Comparison of ENCODE assay signal across 17 mouse cellular contexts in the genomic region with DNA sequence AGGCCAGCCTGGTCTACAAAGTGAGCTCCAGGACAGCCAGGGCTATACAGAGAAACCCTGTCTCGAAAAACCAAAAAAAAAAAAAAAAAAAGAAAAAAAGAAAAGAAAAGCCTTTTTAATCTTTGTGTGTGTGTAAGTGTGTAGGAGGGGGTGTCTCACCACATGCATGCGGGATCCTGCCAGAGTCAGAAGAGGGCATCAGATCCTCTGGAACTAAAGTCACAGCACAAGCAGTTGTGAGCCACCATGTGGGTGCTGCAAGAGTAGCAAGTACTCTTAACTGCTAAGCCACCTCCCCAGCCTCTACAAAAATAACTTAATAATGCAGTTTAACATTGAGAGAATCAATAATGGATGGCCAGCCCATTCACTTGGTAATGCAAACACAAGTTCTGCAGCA. TPM values are rescaled to one million over a fixed set of nuclear protein-coding genes. Genes with fewer than 3 reads are reported as not detected.
A peak's percentile ranks its signal among the peaks of the same experiment; 100 is the strongest.
DNase-seq lines count a peak whose midpoint lies in the region; ATAC-seq and TF ChIP-seq lines count a peak whose summit lies in the region.
"Had no signal": no experiment of that assay in that cellular context is flagged by ENCODE, and none has a peak within 500 bp of the region (broad histone marks: within the 10 kb centered on the region; RNA-seq: fewer than 3 reads in every experiment).

No protein-coding gene starts in this region.

- H3K36me3 ChIP-seq in embryonic facial prominence, embryonic 14.5 days (ENCODE audit: control insufficient read depth, insufficient read depth, low read length): peaks cover 78% of the 10 kb centered on the region
- peaks cover 98% of the 10 kb centered on the region for H3K36me3 ChIP-seq in embryonic facial prominence, embryonic 10.5 days (replicated peaks)
- peaks cover 28% of the 10 kb centered on the region for H3K36me3 ChIP-seq in liver, embryonic 14.5 days (replicated peaks; ENCODE audit: control insufficient read depth, insufficient read depth, low read depth)
- peaks cover 91% of the 10 kb centered on the region for H3K36me3 ChIP-seq in liver, embryonic 12.5 days
- H3K36me3 ChIP-seq in MEL (ENCODE audit: control insufficient read depth in 1 of 2, insufficient read depth in 2 of 2, low read length in 2 of 2): peaks cover 0 to 33% of the 10 kb centered on the region in 2 experiments; a peak in 2 of 4 replicates
- H3K36me3 ChIP-seq in splenic B cell, adult 2 months (ENCODE audit: control insufficient read depth, insufficient read depth, low read length, poor library complexity, severe bottlenecking): peaks cover 10% of the 10 kb centered on the region; the same call in 1 of the 2 replicates
- H3K36me3 ChIP-seq in intestine, embryonic 15.5 days: peaks cover 20% of the 10 kb centered on the region

- H3K9me3 ChIP-seq in embryonic facial prominence, embryonic 14.5 days (ENCODE audit: control insufficient read depth, low read length): no peaks in the 10 kb centered on the region
- no peaks in the 10 kb centered on the region for H3K9me3 ChIP-seq in embryonic facial prominence, embryonic 10.5 days
- H3K9me3 ChIP-seq in liver, embryonic 14.5 days (ENCODE audit: control insufficient read depth, low read length): no peaks in the 10 kb centered on the region
- no peaks in the 10 kb centered on the region for H3K9me3 ChIP-seq in liver, embryonic 12.5 days (replicated peaks)
- H3K9me3 ChIP-seq in MEL (replicated peaks; ENCODE audit: insufficient read depth, low read length): no peaks in the 10 kb centered on the region
- no peaks in the 10 kb centered on the region for H3K9me3 ChIP-seq in intestine, embryonic 15.5 days
- H3K9me3 ChIP-seq: embryonic facial prominence, embryonic 12.5 days; heart, embryonic 15.5 days; liver, embryonic 13.5 days had no signal

- TF ChIP-seq RAD21 in MEL (IDR thresholded peaks at IDR 0.05; ENCODE audit: low read depth, low read length): no peak; the same call in 1 of the 2 replicates

- 97% methylated on average over 1 of the region's 2 CpGs for WGBS in embryonic facial prominence, embryonic 14.5 days
- 93% methylated on average over 2 of the region's 2 CpGs for WGBS in embryonic facial prominence, embryonic 10.5 days
- 73% methylated on average over 1 of the region's 2 CpGs for WGBS in liver, embryonic 14.5 days (ENCODE audit: insufficient replicate concordance)
- 86% methylated on average over 2 of the region's 2 CpGs for WGBS in liver, embryonic 12.5 days (ENCODE audit: insufficient replicate concordance)
- 68% methylated on average over 2 of the region's 2 CpGs for WGBS in intestine, embryonic 15.5 days

- peak; percentile 10 for DNase-seq in embryonic facial prominence, embryonic 14.5 days (ENCODE audit: low spot score)
- no peak for DNase-seq in embryonic facial prominence, embryonic 10.5 days (ENCODE audit: low spot score)
- DNase-seq in liver, embryonic 14.5 days (ENCODE audit: low read depth in 3 of 3, low spot score in 3 of 3): no peak
- DNase-seq in MEL (ENCODE audit: low read depth, low spot score): peak; percentile 28
- peak; percentile 5 for DNase-seq in splenic B cell, adult 2 months (ENCODE audit: low read depth, low spot score)
- DNase-seq: cerebellum, adult 9-10 months; kidney, adult 9 months; kidney, postnatal 36 days; liver, embryonic 13.5 days; right cerebral cortex, postnatal 4 days; thymus, postnatal 14 days had no signal

- H3K27ac ChIP-seq in embryonic facial prominence, embryonic 14.5 days (replicated peaks; ENCODE audit: low read depth, low read length): no peak overlapping the region
- H3K27ac ChIP-seq in embryonic facial prominence, embryonic 10.5 days (replicated peaks): no peak overlapping the region
- H3K27ac ChIP-seq in liver, embryonic 14.5 days: no peak overlapping the region
- no peak overlapping the region for H3K27ac ChIP-seq in liver, embryonic 12.5 days
- no peak overlapping the region for H3K27ac ChIP-seq in MEL (ENCODE audit: control insufficient read depth, low read depth, low read length)
- no peak overlapping the region for H3K27ac ChIP-seq in intestine, embryonic 15.5 days
- H3K27ac ChIP-seq: embryonic facial prominence, embryonic 12.5 days; heart, embryonic 15.5 days; liver, embryonic 13.5 days had no signal

- no peak for ATAC-seq in embryonic facial prominence, embryonic 14.5 days (ENCODE audit: low read depth)
- no peak for ATAC-seq in liver, embryonic 14.5 days (ENCODE audit: insufficient read depth)
- ATAC-seq in liver, embryonic 12.5 days: no peak
- no peak for ATAC-seq in intestine, embryonic 15.5 days
- ATAC-seq in frontal cortex, adult (ENCODE audit: low TSS enrichment): no peak
- ATAC-seq: forebrain, embryonic 16.5 days had no signal

- H3K4me3 ChIP-seq in embryonic facial prominence, embryonic 14.5 days (ENCODE audit: low read depth, low read length): no peak overlapping the region
- no peak overlapping the region for H3K4me3 ChIP-seq in embryonic facial prominence, embryonic 10.5 days
- H3K4me3 ChIP-seq in liver, embryonic 14.5 days (ENCODE audit: insufficient read depth in 1 of 2, low read depth in 2 of 2, low read length in 2 of 2): no peak overlapping the region
- H3K4me3 ChIP-seq in liver, embryonic 12.5 days: no peak overlapping the region
- H3K4me3 ChIP-seq in MEL (ENCODE audit: control insufficient read depth in 1 of 2, insufficient read depth in 1 of 2, low read depth in 2 of 2, low read length in 2 of 2): no peak overlapping the region
- H3K4me3 ChIP-seq in intestine, embryonic 15.5 days (replicated peaks): no peak overlapping the region
- H3K4me3 ChIP-seq: embryonic facial prominence, embryonic 12.5 days; heart, embryonic 15.5 days; liver, embryonic 13.5 days had no signal

- 0 out of 2 replicates have a peak, but pooled peaks have one; percentile 14 for TF ChIP-seq CTCF in liver, embryonic 14.5 days (IDR thresholded peaks at IDR 0.05; ENCODE audit: low read depth)
- peak in 1 of 3 experiments; percentile 33; a peak in 2 of 6 replicates for TF ChIP-seq CTCF in MEL (IDR thresholded peaks at IDR 0.05 in 2 of 3, conservative IDR thresholded peaks at IDR 0.05 in 1 of 3; ENCODE audit: control insufficient read depth in 1 of 3, insufficient read depth in 1 of 3, low read depth in 2 of 3, low read length in 3 of 3, poor library complexity in 1 of 3, severe bottlenecking in 1 of 3)

- H3K79me2 ChIP-seq in MEL (ENCODE audit: control insufficient read depth, insufficient read depth, low read length, poor library complexity): no peaks in the 10 kb centered on the region

- H3K4me1 ChIP-seq in embryonic facial prominence, embryonic 14.5 days (ENCODE audit: control insufficient read depth, insufficient read depth, low read length): no peaks in the 10 kb centered on the region
- H3K4me1 ChIP-seq in embryonic facial prominence, embryonic 10.5 days: no peaks in the 10 kb centered on the region
- H3K4me1 ChIP-seq in liver, embryonic 14.5 days (replicated peaks; ENCODE audit: control insufficient read depth in 2 of 2, insufficient read depth in 2 of 2, low read length in 1 of 2): no peaks in the 10 kb centered on the region
- no peaks in the 10 kb centered on the region for H3K4me1 ChIP-seq in liver, embryonic 12.5 days
- no peaks in the 10 kb centered on the region for H3K4me1 ChIP-seq in MEL (ENCODE audit: control insufficient read depth in 1 of 2, insufficient read depth in 2 of 2, low read length in 2 of 2)
- H3K4me1 ChIP-seq in intestine, embryonic 15.5 days (replicated peaks): no peaks in the 10 kb centered on the region
- H3K4me1 ChIP-seq: embryonic facial prominence, embryonic 12.5 days; heart, embryonic 15.5 days; liver, embryonic 13.5 days had no signal

- H3K27me3 ChIP-seq in embryonic facial prominence, embryonic 14.5 days (replicated peaks; ENCODE audit: control insufficient read depth, insufficient read depth, low read length): no peaks in the 10 kb centered on the region
- H3K27me3 ChIP-seq in embryonic facial prominence, embryonic 10.5 days (replicated peaks; ENCODE audit: low read depth, poor library complexity, severe bottlenecking): no peaks in the 10 kb centered on the region
- H3K27me3 ChIP-seq in liver, embryonic 14.5 days (ENCODE audit: control insufficient read depth, insufficient read depth, low read length): no peaks in the 10 kb centered on the region
- H3K27me3 ChIP-seq in liver, embryonic 12.5 days (replicated peaks): no peaks in the 10 kb centered on the region
- H3K27me3 ChIP-seq in MEL (ENCODE audit: control insufficient read depth in 1 of 2, insufficient read depth in 2 of 2, low read length in 2 of 2): no peaks in the 10 kb centered on the region
- H3K27me3 ChIP-seq in splenic B cell, adult 2 months (ENCODE audit: control insufficient read depth, insufficient read depth, low read length, poor library complexity, severe bottlenecking): no peaks in the 10 kb centered on the region
- no peaks in the 10 kb centered on the region for H3K27me3 ChIP-seq in intestine, embryonic 15.5 days (replicated peaks)
- H3K27me3 ChIP-seq: embryonic facial prominence, embryonic 12.5 days; heart, embryonic 15.5 days; liver, embryonic 13.5 days had no signal

- TF ChIP-seq EP300 in liver, embryonic 14.5 days (IDR thresholded peaks at IDR 0.05; ENCODE audit: low read depth): no peak
- TF ChIP-seq EP300 in MEL (IDR thresholded peaks at IDR 0.05; ENCODE audit: low read depth in 1 of 2, low read length in 2 of 2): no peak

- TF ChIP-seq POLR2A in MEL (IDR thresholded peaks at IDR 0.05; ENCODE audit: control insufficient read depth in 1 of 2, insufficient read depth in 1 of 2, low read depth in 1 of 2, low read length in 2 of 2, poor library complexity in 1 of 2): no peak

- no peak overlapping the region for H3K4me2 ChIP-seq in embryonic facial prominence, embryonic 14.5 days (ENCODE audit: low read depth, low read length)
- H3K4me2 ChIP-seq in liver, embryonic 14.5 days (ENCODE audit: low read depth): no peak overlapping the region
- H3K4me2 ChIP-seq in liver, embryonic 12.5 days: no peak overlapping the region
- H3K4me2 ChIP-seq in intestine, embryonic 15.5 days (replicated peaks): no peak overlapping the region
- H3K4me2 ChIP-seq: embryonic facial prominence, embryonic 12.5 days; heart, embryonic 15.5 days; liver, embryonic 13.5 days had no signal

- no peak overlapping the region for H3K9ac ChIP-seq in embryonic facial prominence, embryonic 14.5 days (ENCODE audit: low read depth, low read length)
- H3K9ac ChIP-seq in liver, embryonic 14.5 days (replicated peaks): no peak overlapping the region
- no peak overlapping the region for H3K9ac ChIP-seq in liver, embryonic 12.5 days
- H3K9ac ChIP-seq in MEL (ENCODE audit: control insufficient read depth, low read depth, low read length, poor library complexity, severe bottlenecking): no peak overlapping the region
- no peak overlapping the region for H3K9ac ChIP-seq in intestine, embryonic 15.5 days
- H3K9ac ChIP-seq: embryonic facial prominence, embryonic 12.5 days; heart, embryonic 15.5 days; liver, embryonic 13.5 days had no signal

RNA-seq across cellular contexts. Expression of gene Trmt1l, which starts 22.5 kb away (rescaled TPM):
- 35.0 and 35.3 TPM in 2 replicates for polyA plus RNA-seq in embryonic facial prominence, embryonic 14.5 days (2014; fragmentation: Nextera tagmentation; extraction: Ambion mirVana)
- 49.8 and 50.6 TPM in 2 replicates for polyA plus RNA-seq in embryonic facial prominence, embryonic 10.5 days (2016; fragmentation: Nextera tagmentation; extraction: Ambion mirVana)
- 7.6 and 9.8 TPM in 2 replicates for polyA plus RNA-seq in liver, embryonic 14.5 days (2012; rRNA removed)
- polyA plus RNA-seq in liver, embryonic 14.5 days (2014; fragmentation: Nextera tagmentation; extraction: Ambion mirVana): 11.8 and 13.8 TPM in 2 replicates
- polyA plus RNA-seq in liver, embryonic 12.5 days (2016; fragmentation: Nextera tagmentation; extraction: Ambion mirVana): 29.7 and 31.6 TPM in 2 replicates
- 13.3 and 15.4 TPM in 2 replicates for total RNA-seq in MEL (2012; rRNA removed)
- polyA plus RNA-seq in MEL (2012; ENCODE audit: insufficient read depth in 1 of 2, insufficient read length in 2 of 2, low read depth in 1 of 2, low replicate concordance in 2 of 2, missing spikeins in 1 of 2): 10 to 100 TPM in 1 of 2 experiments, not detected in 1; 18.2 TPM
- polyA plus RNA-seq in intestine, embryonic 15.5 days (2015; fragmentation: Nextera tagmentation; extraction: Ambion mirVana): 39.3 and 42.8 TPM in 2 replicates

RNA-seq across cellular contexts. Expression of gene Swt1, which starts 22.6 kb away (rescaled TPM):
- 20.9 and 22.3 TPM in 2 replicates for polyA plus RNA-seq in embryonic facial prominence, embryonic 14.5 days (2014; fragmentation: Nextera tagmentation; extraction: Ambion mirVana)
- 19.8 and 21.1 TPM in 2 replicates for polyA plus RNA-seq in embryonic facial prominence, embryonic 10.5 days (2016; fragmentation: Nextera tagmentation; extraction: Ambion mirVana)
- 5.6 and 9.7 TPM in 2 replicates for polyA plus RNA-seq in liver, embryonic 14.5 days (2012; rRNA removed)
- 19.1 and 19.7 TPM in 2 replicates for polyA plus RNA-seq in liver, embryonic 14.5 days (2014; fragmentation: Nextera tagmentation; extraction: Ambion mirVana)
- polyA plus RNA-seq in liver, embryonic 12.5 days (2016; fragmentation: Nextera tagmentation; extraction: Ambion mirVana): 21.3 and 23.5 TPM in 2 replicates
- total RNA-seq in MEL (2012; rRNA removed): 13.7 and 14.1 TPM in 2 replicates
- polyA plus RNA-seq in MEL (2012; ENCODE audit: insufficient read depth in 1 of 2, insufficient read length in 2 of 2, low read depth in 1 of 2, low replicate concordance in 2 of 2, missing spikeins in 1 of 2): 10 to 100 TPM in 1 of 2 experiments, not detected in 1; 13.5 TPM
- 29.1 and 39.7 TPM in 2 replicates for polyA plus RNA-seq in intestine, embryonic 15.5 days (2015; fragmentation: Nextera tagmentation; extraction: Ambion mirVana)

RNA-seq across cellular contexts. Expression of gene Rnf2, which starts 49.9 kb away (rescaled TPM):
- 85.1 and 98.4 TPM in 2 replicates for polyA plus RNA-seq in embryonic facial prominence, embryonic 14.5 days (2014; fragmentation: Nextera tagmentation; extraction: Ambion mirVana)
- polyA plus RNA-seq in embryonic facial prominence, embryonic 10.5 days (2016; fragmentation: Nextera tagmentation; extraction: Ambion mirVana): 115 TPM in 2 replicates
- polyA plus RNA-seq in liver, embryonic 14.5 days (2012; rRNA removed): 9.8 and 16.0 TPM in 2 replicates
- 18.6 and 20.5 TPM in 2 replicates for polyA plus RNA-seq in liver, embryonic 14.5 days (2014; fragmentation: Nextera tagmentation; extraction: Ambion mirVana)
- 35.2 and 35.4 TPM in 2 replicates for polyA plus RNA-seq in liver, embryonic 12.5 days (2016; fragmentation: Nextera tagmentation; extraction: Ambion mirVana)
- total RNA-seq in MEL (2012; rRNA removed): 30.1 and 30.7 TPM in 2 replicates
- polyA plus RNA-seq in MEL (2012; ENCODE audit: insufficient read depth in 1 of 2, insufficient read length in 2 of 2, low read depth in 1 of 2, low replicate concordance in 2 of 2, missing spikeins in 1 of 2): 10 to 100 TPM; 27.5 to 78.2 TPM
- polyA plus RNA-seq in intestine, embryonic 15.5 days (2015; fragmentation: Nextera tagmentation; extraction: Ambion mirVana): 57.4 and 68.1 TPM in 2 replicates

Comparison
In these comparisons a context has a peak if more than half of its experiments do, and no peak if none do; other contexts are left out.
1. DNase-seq: peak in embryonic facial prominence, embryonic 14.5 days (single experiment), MEL (single experiment) and splenic B cell, adult 2 months (single experiment); none in embryonic facial prominence, embryonic 10.5 days (single experiment) and liver, embryonic 14.5 days (0 of 3).